Mouse (Mus musculus) kidney, postnatal 0 days (tissue): ENCODE results near the gene Tbx10. TPM values are rescaled to one million over a fixed set of nuclear protein-coding genes. Genes with fewer than 3 reads are reported as not detected.

ENCODE experiments used
- ATAC-seq: fragments of 200-750 bp; cut with Nextera tagmentation; replicated peaks from 2 replicates; pipeline ENCODE4 v1.8.0; 2017; ENCODE audit warnings: low read depth, moderate number of reproducible peaks, moderate TSS enrichment, moderate library complexity; ENCODE audit not compliant: low FRiP score
- DNase-seq: peaks from one replicate; pipeline ENCODE4 v3.0.0-alpha.2; 2016; ENCODE audit warnings: low spot score
- H3K27ac ChIP-seq: fragments of 300-500 bp; sonication (generic); 2 replicates; pipeline ENCODE4 v1.5.1; 2014; ENCODE audit warnings: mild to moderate bottlenecking
- H3K27me3 ChIP-seq: fragments of 300-500 bp; sonication (generic); 2 replicates; pipeline ENCODE4 v1.6.1; 2014; ENCODE audit warnings: low read length, mixed read lengths; ENCODE audit not compliant: insufficient read depth
- H3K36me3 ChIP-seq: fragments of 300-500 bp; sonication (generic); 2 replicates; pipeline ENCODE4 v1.6.1; 2014; ENCODE audit warnings: low read length, mixed read lengths; ENCODE audit not compliant: insufficient read depth
- H3K4me1 ChIP-seq: fragments of 300-500 bp; sonication (generic); replicated peaks from 2 replicates; pipeline ENCODE4 v1.6.1; 2014; ENCODE audit warnings: antibody characterized with exemption, low read length, mixed read lengths; ENCODE audit not compliant: insufficient read depth
- H3K4me2 ChIP-seq: fragments of 300-500 bp; sonication (generic); 2 replicates; pipeline ENCODE4 v1.6.1; 2014; ENCODE audit warnings: mild to moderate bottlenecking, low read length, moderate library complexity, mixed read lengths
- H3K4me3 ChIP-seq: fragments of 300-500 bp; sonication (generic); replicated peaks from 2 replicates; pipeline ENCODE4 v1.5.1; 2014; ENCODE audit warnings: low read depth, low read length
- H3K9ac ChIP-seq: fragments of 300-500 bp; sonication (generic); 2 replicates; pipeline ENCODE4 v1.6.1; 2014; ENCODE audit warnings: low read depth, low read length
- H3K9me3 ChIP-seq: fragments of 300-500 bp; sonication (generic); replicated peaks from 2 replicates; pipeline ENCODE4 v1.6.1; 2016; ENCODE audit warnings: low read length, inconsistent platforms, mixed read lengths
- CTCF ChIP-seq: IDR thresholded peaks from 2 replicates; pipeline ENCODE4 v1.5.1; 2016; ENCODE audit warnings: antibody characterized with exemption, low read depth, mild to moderate bottlenecking, moderate library complexity
- WGBS: fragments of 180-500 bp; shearing (Covaris S2); extraction: QIAGEN DNeasy Blood & Tissue Kit; methylation state at CpG from one replicate; pipeline ENCODE4 v1.1.7; 2014; 5-methylcytosine and 5-hydroxymethylcytosine counted together
- polyA plus RNA-seq: library from polyadenylated mRNA; unstranded; fragments of >200 nt; fragmentation: Nextera tagmentation; extraction: Ambion mirVana; gene quantifications from 2 replicates; pipeline ENCODE4 v1.2.1, GENCODE M21; 2015

Gene Tbx10
- 2.4 and 2.8 TPM in 2 replicates for polyA plus RNA-seq

DNA sequence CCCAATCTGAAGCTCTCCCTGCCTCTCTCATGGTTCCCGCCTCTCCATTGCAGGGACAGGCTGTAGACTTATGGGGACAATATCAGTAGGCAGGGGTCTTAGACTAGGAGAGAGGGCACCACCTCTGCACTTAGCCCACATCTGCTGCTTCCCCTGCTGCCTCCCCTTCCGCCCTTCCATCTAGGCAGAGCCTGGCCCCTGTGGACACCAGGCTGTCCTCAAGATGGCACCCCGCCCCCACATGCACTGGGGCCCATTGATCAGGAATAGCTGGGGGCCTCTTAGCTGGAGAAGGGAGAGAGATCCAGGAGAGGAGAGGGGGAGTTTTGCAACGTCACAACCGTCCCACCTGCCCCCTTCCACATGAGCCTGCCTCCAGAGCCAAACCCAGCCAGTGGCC, at the start of gene Tbx10:
Gene Tbx10 (plus strand): TSS at position 337 of the 400 bp plus-strand sequence.
- no peak within 1 kb of the TSS for H3K27ac ChIP-seq
- no peak within 1 kb of the TSS for H3K9ac ChIP-seq
- H3K4me1 ChIP-seq = peaks cover 6% of the 10 kb centered on the region
- H3K4me3 ChIP-seq = no peak within 1 kb of the TSS
- ATAC-seq = no peak
- H3K36me3 ChIP-seq = 0 out of 2 replicates have a peak, but pooled peaks cover 3% of the 10 kb centered on the region
- no peak for TF ChIP-seq CTCF
- DNase-seq = no peak
- 52% methylated on average over 5 of the region's 5 CpGs for WGBS
- H3K4me2 ChIP-seq = no peak within 1 kb of the TSS
- no peaks in the 10 kb centered on the region for H3K27me3 ChIP-seq
- H3K9me3 ChIP-seq = no peaks in the 10 kb centered on the region

DNA sequence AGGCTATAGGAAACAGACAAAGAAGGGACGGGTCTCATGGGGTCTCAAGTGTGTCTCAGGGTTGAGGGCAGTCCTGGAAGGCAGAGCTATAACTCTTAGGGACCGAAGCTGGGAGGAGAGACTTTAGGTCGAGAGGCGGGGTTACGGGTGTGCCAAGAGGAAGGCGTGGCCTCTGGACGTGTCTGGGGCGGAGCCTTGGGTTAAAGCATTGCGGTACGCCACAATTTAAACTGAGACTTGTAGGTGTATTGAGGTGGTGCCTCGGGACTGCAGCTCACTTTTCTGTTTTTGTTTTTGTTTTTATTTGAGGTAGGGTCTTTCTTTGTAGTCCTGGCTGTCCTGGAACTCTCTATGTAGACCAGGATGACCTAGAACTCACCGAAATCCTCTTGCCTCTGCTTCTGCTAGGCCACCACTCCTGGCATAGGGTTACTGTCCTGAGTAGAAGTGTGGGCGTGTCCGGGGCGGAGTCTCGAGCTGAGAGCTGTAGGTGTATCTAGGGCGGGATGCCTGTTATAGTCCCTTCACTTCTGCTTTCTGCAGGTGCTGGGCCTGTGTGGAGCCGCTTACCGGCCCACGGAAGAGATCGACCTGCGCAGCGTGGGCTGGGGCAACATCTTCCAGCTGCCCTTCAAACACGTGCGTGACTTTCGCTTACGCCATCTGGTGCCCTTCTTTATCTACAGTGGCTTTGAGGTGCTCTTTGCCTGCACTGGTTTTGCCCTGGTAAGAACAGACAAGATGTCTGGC, 49.4 kb upstream of the Tbx10 start:
- Histone ChIP-seq H3K27me3 (no peaks in the 10 kb centered on the region), H3K36me3 (no peaks in the 10 kb centered on the region), H3K4me1 (no peaks in the 10 kb centered on the region), H3K4me3 (no peak overlapping the region), H3K9ac (no peak overlapping the region), H3K4me2 (0 out of 2 replicates have a peak overlapping the region, but pooled peaks have one; percentile 6), H3K27ac (no peak overlapping the region), H3K9me3 (no peaks in the 10 kb centered on the region)
- WGBS = 23% methylated on average over 27 of the region's 27 CpGs
- DNase-seq = no peak
- no peak; the same call in 1 of the 2 replicates for TF ChIP-seq CTCF
- no peak for ATAC-seq

DNA sequence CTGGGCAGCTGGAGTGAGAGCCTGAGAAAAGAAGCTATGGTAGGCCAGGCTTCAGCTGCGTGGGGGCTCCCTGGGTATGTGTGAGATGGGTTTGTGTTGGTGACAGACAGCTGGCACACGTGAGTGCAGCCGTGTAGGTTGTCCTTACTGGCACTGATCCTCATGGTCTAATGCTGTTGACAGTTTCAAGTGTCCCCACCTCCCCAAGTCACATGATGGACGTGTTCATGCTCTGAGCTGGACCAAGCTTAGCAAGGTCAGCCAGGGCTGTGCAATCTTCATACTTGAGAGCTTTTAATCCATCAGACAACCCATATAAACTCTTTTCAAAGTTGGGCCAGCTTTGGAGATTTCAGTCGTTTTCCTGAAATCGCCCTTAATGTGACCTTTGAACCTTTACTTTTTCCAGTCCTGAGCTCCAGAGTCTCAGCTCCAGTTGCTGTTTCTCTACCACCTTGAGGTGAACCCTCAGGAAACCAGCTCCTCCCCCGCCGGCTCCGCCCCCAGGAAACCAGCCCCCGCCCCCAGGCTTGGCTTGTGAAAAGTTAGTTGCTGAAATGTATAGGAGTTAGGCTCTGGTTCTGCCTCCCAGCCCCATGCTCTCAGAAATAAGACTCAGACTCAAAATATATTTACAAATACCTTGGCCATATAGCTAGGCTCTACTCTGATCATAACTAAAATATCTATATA, 46.5 kb upstream of the Tbx10 start:
- H3K9ac ChIP-seq = no peak overlapping the region
- H3K27me3 ChIP-seq = no peaks in the 10 kb centered on the region
- H3K9me3 ChIP-seq = no peaks in the 10 kb centered on the region
- no peak for DNase-seq
- WGBS = 25% methylated on average over 10 of the region's 10 CpGs
- H3K4me2 ChIP-seq = no peak overlapping the region
- H3K27ac ChIP-seq = no peak overlapping the region
- no peak for ATAC-seq
- H3K4me3 ChIP-seq = no peak overlapping the region
- no peak for TF ChIP-seq CTCF
- H3K36me3 ChIP-seq = no peaks in the 10 kb centered on the region
- no peaks in the 10 kb centered on the region for H3K4me1 ChIP-seq

DNA sequence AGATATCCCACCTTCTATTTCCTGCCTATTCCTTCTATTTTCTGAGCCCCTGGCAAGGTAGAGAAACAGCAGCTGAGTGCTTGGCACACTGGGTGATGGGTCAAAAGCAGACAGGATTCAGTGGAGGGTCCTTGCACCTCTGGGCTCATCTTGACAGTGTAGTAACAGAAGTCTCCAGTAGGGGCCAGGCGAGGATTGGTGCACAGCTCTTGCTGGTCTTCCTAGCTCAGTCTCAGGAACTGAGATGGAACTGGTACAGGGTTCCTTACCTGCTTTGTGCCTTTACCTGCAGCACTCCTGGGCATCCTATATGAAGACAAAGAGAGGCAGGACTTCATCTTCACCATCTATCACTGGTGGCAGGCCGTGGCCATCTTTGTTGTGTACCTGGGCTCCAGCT, 45.8 kb upstream of the Tbx10 start:
- peak; percentile 95 for TF ChIP-seq CTCF
- Histone ChIP-seq H3K27me3 (no peaks in the 10 kb centered on the region), H3K9me3 (no peaks in the 10 kb centered on the region), H3K27ac (no peak overlapping the region), H3K4me1 (no peaks in the 10 kb centered on the region), H3K4me3 (no peak overlapping the region), H3K36me3 (no peaks in the 10 kb centered on the region), H3K9ac (no peak overlapping the region), H3K4me2 (no peak overlapping the region)
- DNase-seq (peak; percentile 77), ATAC-seq (no peak; the same call in 1 of the 2 replicates)
- WGBS = 17% methylated on average over 2 of the region's 2 CpGs

DNA sequence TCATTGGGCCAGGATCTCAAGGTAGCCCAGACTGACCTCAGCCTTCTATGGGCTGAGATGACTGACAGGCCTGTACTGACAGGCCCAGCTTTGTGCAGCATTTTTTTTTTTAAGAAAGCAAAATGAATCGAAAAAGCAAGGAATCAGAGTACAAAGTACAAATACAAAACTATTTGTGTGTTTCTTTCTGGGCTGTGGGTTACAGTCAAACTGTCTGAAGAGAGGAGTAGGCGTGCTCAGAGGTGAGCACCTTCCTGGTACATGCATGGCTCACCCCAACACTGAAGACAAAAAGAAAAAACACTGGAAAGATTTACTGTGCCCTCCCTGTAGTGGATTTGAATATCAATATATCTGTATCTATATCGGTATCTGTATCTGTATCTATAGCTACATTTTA, 44.7 kb upstream of the Tbx10 start:
- WGBS = 85% methylated on average over 3 of the region's 3 CpGs
- Histone ChIP-seq H3K27ac (no peak overlapping the region), H3K4me2 (no peak overlapping the region), H3K4me3 (no peak overlapping the region), H3K27me3 (no peaks in the 10 kb centered on the region), H3K36me3 (no peaks in the 10 kb centered on the region), H3K9ac (no peak overlapping the region), H3K4me1 (no peaks in the 10 kb centered on the region), H3K9me3 (no peaks in the 10 kb centered on the region)
- no peak for ATAC-seq
- no peak for TF ChIP-seq CTCF
- DNase-seq = no peak

DNA sequence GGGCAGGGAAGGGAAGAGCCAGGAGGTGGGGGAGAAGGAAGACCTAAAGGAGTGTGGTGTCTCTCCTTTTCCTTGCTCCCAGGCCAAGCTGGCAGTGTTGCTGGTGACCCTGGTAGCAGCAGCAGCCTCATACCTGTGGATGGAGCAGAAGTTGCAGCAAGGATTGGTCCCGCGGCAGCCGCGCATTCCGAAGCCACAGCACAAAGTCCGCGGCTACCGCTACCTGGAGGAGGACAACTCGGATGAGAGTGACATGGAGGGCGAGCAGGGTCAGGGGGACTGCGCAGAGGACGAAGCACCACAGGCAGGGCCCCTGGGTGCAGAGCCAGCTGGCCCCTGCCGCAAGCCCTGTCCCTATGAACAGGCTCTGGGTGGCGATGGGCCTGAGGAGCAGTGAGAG, 44.0 kb upstream of the Tbx10 start:
- Histone ChIP-seq H3K36me3 (no peaks in the 10 kb centered on the region), H3K4me2 (no peak overlapping the region), H3K9me3 (no peaks in the 10 kb centered on the region), H3K27me3 (no peaks in the 10 kb centered on the region), H3K9ac (no peak overlapping the region), H3K4me3 (no peak overlapping the region), H3K4me1 (no peaks in the 10 kb centered on the region), H3K27ac (no peak overlapping the region)
- WGBS = 74% methylated on average over 14 of the region's 14 CpGs
- no peak for TF ChIP-seq CTCF
- no peak for DNase-seq
- no peak for ATAC-seq
